Mouse (Mus musculus) forebrain, embryonic 12.5 days (tissue): ENCODE data around the gene Dld. TPM values are rescaled to one million over a fixed set of nuclear protein-coding genes. Genes with fewer than 3 reads are reported as not detected.

Experiments
- ATAC-seq: fragments of 200-750 bp; cut with Nextera tagmentation; 2 replicates; pipeline ENCODE4 v1.8.0; 2017; ENCODE audit warnings: moderate TSS enrichment; ENCODE audit not compliant: low FRiP score
- H3K27ac ChIP-seq: fragments of 300-500 bp; sonication (generic); 2 replicates; pipeline ENCODE4 v1.5.1; 2016; ENCODE audit warnings: mild to moderate bottlenecking
- H3K27me3 ChIP-seq: fragments of 300-500 bp; sonication (generic); 2 replicates; pipeline ENCODE4 v1.6.1; 2016; ENCODE audit warnings: mild to moderate bottlenecking
- H3K36me3 ChIP-seq: fragments of 300-500 bp; sonication (generic); replicated peaks from 2 replicates; pipeline ENCODE4 v1.6.1; 2016; ENCODE audit warnings: mild to moderate bottlenecking
- H3K4me1 ChIP-seq: fragments of 300-500 bp; sonication (generic); 2 replicates; pipeline ENCODE4 v1.6.1; 2016
- H3K4me2 ChIP-seq: fragments of 300-500 bp; sonication (generic); 2 replicates; pipeline ENCODE4 v1.6.1; 2016; ENCODE audit warnings: mild to moderate bottlenecking, moderate library complexity
- H3K4me3 ChIP-seq: fragments of 300-500 bp; sonication (generic); replicated peaks from 2 replicates; pipeline ENCODE4 v1.5.1; 2016; ENCODE audit warnings: mild to moderate bottlenecking
- H3K9ac ChIP-seq: fragments of 300-500 bp; sonication (generic); 2 replicates; pipeline ENCODE4 v1.6.1; 2016; ENCODE audit warnings: mild to moderate bottlenecking
- H3K9me3 ChIP-seq: fragments of 300-500 bp; sonication (generic); 2 replicates; pipeline ENCODE4 v1.6.1; 2016
- WGBS: fragments of 180-500 bp; shearing (Covaris S2); methylation state at CpG from one replicate; pipeline ENCODE4 v1.1.7; 2016; 5-methylcytosine and 5-hydroxymethylcytosine counted together
- polyA plus RNA-seq: library from polyadenylated mRNA; unstranded; fragments of >200 nt; fragmentation: Nextera tagmentation; extraction: Ambion mirVana; gene quantifications from 2 replicates; pipeline ENCODE4 v1.2.1, GENCODE M21; 2016

The Dld gene
- polyA plus RNA-seq, 1 experiment from 2014 or later, result 148 TPM

DNA sequence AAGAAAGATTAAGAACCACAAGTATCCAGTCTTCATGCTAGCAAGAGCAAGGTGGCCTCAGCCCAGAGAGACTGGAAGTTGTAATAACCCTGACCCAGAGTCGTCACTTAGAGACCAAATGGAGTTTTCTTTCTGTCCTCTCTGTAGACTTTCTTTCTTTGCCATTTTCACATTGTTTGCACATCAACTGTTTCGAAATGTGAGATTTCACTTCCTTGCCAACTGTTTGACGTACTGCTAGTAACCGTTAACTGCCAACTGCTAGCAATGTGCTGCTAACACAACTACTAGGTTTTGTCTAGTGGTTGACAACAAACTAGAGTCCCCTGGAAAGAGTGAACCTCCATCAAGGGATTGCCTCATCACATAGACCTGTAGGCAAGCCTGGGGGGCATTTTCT lies 68.1 kb downstream of the Dld start:
- WGBS, result 95% methylated on average over 4 of the region's 4 CpGs

DNA sequence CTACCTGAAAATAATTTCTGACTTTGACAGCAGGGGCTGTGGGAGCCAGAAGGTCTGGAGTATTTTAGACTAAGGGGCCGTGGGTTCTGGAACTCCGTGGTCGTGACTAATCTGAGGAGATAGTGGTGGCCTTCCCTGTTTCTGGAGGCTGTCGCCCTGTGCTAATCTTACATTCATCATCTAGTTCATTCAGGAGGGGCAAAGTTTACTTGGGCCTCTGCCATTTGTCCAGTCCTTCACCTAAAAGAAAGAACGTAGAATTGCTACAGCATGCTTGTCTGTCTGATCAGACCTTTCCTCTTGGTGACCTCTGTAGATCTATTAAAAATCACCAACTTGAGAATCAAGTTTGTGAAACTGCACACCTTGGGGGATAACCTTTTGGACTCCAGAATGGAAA lies 69.0 kb downstream of the Dld start:
- H3K27me3 ChIP-seq, result 0 out of 2 replicates have a peak, but pooled peaks cover 2% of the 10 kb centered on the region
- WGBS, result 95% methylated on average over 5 of the region's 5 CpGs
- H3K36me3 ChIP-seq, result no peaks in the 10 kb centered on the region
- no peak overlapping the region for H3K9ac ChIP-seq
- no peak overlapping the region for H3K27ac ChIP-seq
- ATAC-seq, result no peak
- H3K4me3 ChIP-seq, result no peak overlapping the region
- no peaks in the 10 kb centered on the region for H3K9me3 ChIP-seq
- no peak overlapping the region for H3K4me2 ChIP-seq
- peaks cover 9% of the 10 kb centered on the region for H3K4me1 ChIP-seq

More for the DNA sequence above, 68.1 kb downstream of the Dld start:
- Histone ChIP-seq H3K27me3 (0 out of 2 replicates have a peak, but pooled peaks cover 2% of the 10 kb centered on the region), H3K9me3 (no peaks in the 10 kb centered on the region), H3K4me3 (no peak overlapping the region), H3K9ac (no peak overlapping the region), H3K27ac (no peak overlapping the region), H3K4me2 (no peak overlapping the region), H3K4me1 (peaks cover 9% of the 10 kb centered on the region), H3K36me3 (no peaks in the 10 kb centered on the region)
- ATAC-seq, result no peak

Other genes with a start within 250 kb of the Dld start
- not detected in 2 replicates for gene Gm6993, start 110.7 kb downstream of the Dld start, polyA plus RNA-seq
- 25.7 and 26.1 TPM in 2 replicates for gene Lamb1, start 86.2 kb downstream of the Dld start, polyA plus RNA-seq
- 0.06 and 0.09 TPM in 2 replicates for gene Slc26a3, start 39.4 kb upstream of the Dld start, polyA plus RNA-seq
- gene Cbll1, start 148.2 kb upstream of the Dld start, polyA plus RNA-seq, result 16.3 and 19.7 TPM in 2 replicates
- gene Slc26a4, start 208.5 kb upstream of the Dld start, polyA plus RNA-seq, result 0.06 TPM in 1 of 2 replicates, not detected in the other